Mouse (Mus musculus) stomach, embryonic 16.5 days (tissue): ENCODE data around the gene Vars. TPM values are rescaled to one million over a fixed set of nuclear protein-coding genes. Genes with fewer than 3 reads are reported as not detected.

ENCODE experiments used
- ATAC-seq: fragments of 200-750 bp; cut with Nextera tagmentation; 2 replicates; pipeline ENCODE4 v1.8.0; 2017; ENCODE audit warnings: moderate number of reproducible peaks, moderate TSS enrichment; ENCODE audit not compliant: insufficient read depth, low FRiP score
- H3K27ac ChIP-seq: fragments of 300-500 bp; sonication (generic); 2 replicates; pipeline ENCODE4 v1.5.1; 2014; ENCODE audit warnings: low read length
- H3K27me3 ChIP-seq: fragments of 300-500 bp; sonication (generic); 2 replicates; pipeline ENCODE4 v1.6.1; 2014; ENCODE audit warnings: low read length, control low read depth, mixed read lengths; ENCODE audit not compliant: control insufficient read depth, insufficient read depth
- H3K36me3 ChIP-seq: fragments of 300-500 bp; sonication (generic); 2 replicates; pipeline ENCODE4 v1.6.1; 2014; ENCODE audit warnings: low read length; ENCODE audit not compliant: control insufficient read depth, insufficient read depth
- H3K4me1 ChIP-seq: fragments of 300-500 bp; sonication (generic); 2 replicates; pipeline ENCODE4 v1.6.1; 2014; ENCODE audit warnings: low read length, control low read depth, mixed read lengths; ENCODE audit not compliant: control insufficient read depth, insufficient read depth
- H3K4me2 ChIP-seq: fragments of 300-500 bp; sonication (generic); 2 replicates; pipeline ENCODE4 v1.6.1; 2014; ENCODE audit warnings: low read depth, low read length, mixed read lengths
- H3K4me3 ChIP-seq: fragments of 300-500 bp; sonication (generic); replicated peaks from 2 replicates; pipeline ENCODE4 v1.5.1; 2014; ENCODE audit warnings: mild to moderate bottlenecking, low read length
- H3K9ac ChIP-seq: fragments of 300-500 bp; sonication (generic); 2 replicates; pipeline ENCODE4 v1.6.1; 2014; ENCODE audit warnings: low read length
- H3K9me3 ChIP-seq: fragments of 300-500 bp; sonication (generic); replicated peaks from 2 replicates; pipeline ENCODE4 v1.6.1; 2016; ENCODE audit warnings: low read length, control low read depth; ENCODE audit not compliant: control insufficient read depth
- WGBS: fragments of 180-500 bp; shearing (Covaris S2); extraction: QIAGEN DNeasy Blood & Tissue Kit; methylation state at CpG from one replicate; pipeline ENCODE4 v1.1.7; 2014; 5-methylcytosine and 5-hydroxymethylcytosine counted together
- polyA plus RNA-seq: library from polyadenylated mRNA; unstranded; fragments of >200 nt; fragmentation: Nextera tagmentation; extraction: Ambion mirVana; gene quantifications from 2 replicates; pipeline ENCODE4 v1.2.1, GENCODE M21; 2015

Vars gene
- polyA plus RNA-seq, 1 experiment from 2014 or later: 82.1 TPM

GRCm38 (mm10) chr17:35045807-35046680 lies 45.3 kb downstream of the Vars start:
- Histone ChIP-seq H3K36me3 (no peaks in the 10 kb centered on the region), H3K4me1 (peaks cover 48% of the 10 kb centered on the region), H3K9me3 (no peaks in the 10 kb centered on the region), H3K27ac (peak overlapping the region; percentile 99), H3K27me3 (no peaks in the 10 kb centered on the region), H3K9ac (peak overlapping the region; percentile 95), H3K4me3 (peak overlapping the region; percentile 67), H3K4me2 (peak overlapping the region; percentile 100)
- 3% methylated on average over 48 of the region's 48 CpGs for WGBS
- ATAC-seq: no peak

GRCm38 (mm10) chr17:35046681-35047455 lies 46.1 kb downstream of the Vars start, which contains the start of gene Msh5:
Gene Msh5 (minus strand): TSS chr17:35046745.
- Histone ChIP-seq H3K27me3 (no peaks in the 10 kb centered on the region), H3K9ac (peak within 1 kb of the TSS; percentile 95), H3K4me2 (peak within 1 kb of the TSS; percentile 100), H3K36me3 (no peaks in the 10 kb centered on the region), H3K4me1 (peaks cover 48% of the 10 kb centered on the region), H3K9me3 (no peaks in the 10 kb centered on the region), H3K4me3 (peak within 1 kb of the TSS; percentile 67), H3K27ac (peak within 1 kb of the TSS; percentile 99)
- WGBS: 2% methylated on average over 33 of the region's 33 CpGs
- ATAC-seq: peak; percentile 95

- H3K9ac ChIP-seq: peak overlapping the region; percentile 28; the same call in 1 of the 2 replicates
- peak overlapping the region; percentile 100 for H3K4me2 ChIP-seq
- WGBS: 26% methylated on average over 1 of the region's 1 CpGs
- ATAC-seq: no peak
- H3K4me1 ChIP-seq: peaks cover 56% of the 10 kb centered on the region
- 0 out of 2 replicates have a peak overlapping the region, but pooled peaks have one; percentile 3 for H3K4me3 ChIP-seq
- H3K9me3 ChIP-seq: no peaks in the 10 kb centered on the region
- H3K36me3 ChIP-seq: peaks cover under 1% of the 10 kb centered on the region; the same call in 1 of the 2 replicates
- peak overlapping the region; percentile 99 for H3K27ac ChIP-seq
- no peaks in the 10 kb centered on the region for H3K27me3 ChIP-seq
These were observed 46.9 kb downstream of the Vars start for GRCm38 (mm10) chr17:35047688-35048087.

- peaks cover 7% of the 10 kb centered on the region; the same call in 1 of the 2 replicates for H3K36me3 ChIP-seq
- 30% methylated on average over 11 of the region's 11 CpGs for WGBS
- no peaks in the 10 kb centered on the region for H3K27me3 ChIP-seq
- 0 out of 2 replicates have a peak overlapping the region, but pooled peaks have one; percentile 3 for H3K4me3 ChIP-seq
- no peak for ATAC-seq
- peak overlapping the region; percentile 99 for H3K27ac ChIP-seq
- peak overlapping the region; percentile 100 for H3K4me2 ChIP-seq
- H3K9ac ChIP-seq: peak overlapping the region; percentile 28
- peaks cover 60% of the 10 kb centered on the region for H3K4me1 ChIP-seq
- H3K9me3 ChIP-seq: no peaks in the 10 kb centered on the region
These were observed 47.6 kb downstream of the Vars start for GRCm38 (mm10) chr17:35048149-35048931.

GRCm38 (mm10) chr17:35048932-35049440 lies 48.2 kb downstream of the Vars start:
- ATAC-seq: no peak
- peaks cover 11% of the 10 kb centered on the region for H3K36me3 ChIP-seq
- H3K9me3 ChIP-seq: no peaks in the 10 kb centered on the region
- peak overlapping the region; percentile 67 for H3K4me2 ChIP-seq
- H3K4me1 ChIP-seq: peaks cover 56% of the 10 kb centered on the region
- H3K9ac ChIP-seq: no peak overlapping the region
- 63% methylated on average over 5 of the region's 5 CpGs for WGBS
- H3K27ac ChIP-seq: peak overlapping the region; percentile 99
- H3K27me3 ChIP-seq: no peaks in the 10 kb centered on the region
- H3K4me3 ChIP-seq: peak overlapping the region; percentile 88; the same call in 1 of the 2 replicates

- Histone ChIP-seq H3K36me3 (peaks cover 17% of the 10 kb centered on the region), H3K9me3 (no peaks in the 10 kb centered on the region), H3K4me1 (peaks cover 55% of the 10 kb centered on the region), H3K4me3 (peak within 1 kb of the TSS; percentile 88), H3K27ac (peak within 1 kb of the TSS; percentile 99), H3K27me3 (no peaks in the 10 kb centered on the region), H3K9ac (peak within 1 kb of the TSS; percentile 96), H3K4me2 (peak within 1 kb of the TSS; percentile 67)
- 2% methylated on average over 11 of the region's 11 CpGs for WGBS
- ATAC-seq: peak; percentile 31
These were observed 48.8 kb downstream of the Vars start, which contains the start of gene Clic1 for GRCm38 (mm10) chr17:35049561-35050016. Gene Clic1 (plus strand): TSS chr17:35049966.

GRCm38 (mm10) chr17:35050126-35050750 lies 49.5 kb downstream of the Vars start:
- Histone ChIP-seq H3K4me1 (peaks cover 50% of the 10 kb centered on the region), H3K4me3 (peak overlapping the region; percentile 88), H3K9me3 (no peaks in the 10 kb centered on the region), H3K9ac (peak overlapping the region; percentile 96), H3K27me3 (no peaks in the 10 kb centered on the region), H3K36me3 (peaks cover 17% of the 10 kb centered on the region), H3K27ac (peak overlapping the region; percentile 99), H3K4me2 (peak overlapping the region; percentile 67)
- peak; percentile 12; the same call in 1 of the 2 replicates for ATAC-seq
- under 1% methylated on average over 27 of the region's 27 CpGs for WGBS
